Mouse (Mus musculus) liver, postnatal 0 days (tissue): ENCODE measurements around the gene Cep350.

ENCODE experiments used
- CTCF ChIP-seq: sonication (generic); IDR thresholded peaks from 2 replicates; pipeline ENCODE4 v1.5.1; 2016; ENCODE audit warnings: antibody characterized with exemption, low read depth
- EP300 ChIP-seq: IDR thresholded peaks from 2 replicates; pipeline ENCODE4 v1.6.1; 2016; ENCODE audit warnings: antibody characterized with exemption, low read depth, mild to moderate bottlenecking

GRCm38 (mm10) chr1:155949170-155949569 is 23.9 kb downstream of the Cep350 start:
- no peak for TF ChIP-seq CTCF
- TF ChIP-seq EP300, result no peak
